Mouse (Mus musculus) hindbrain, postnatal 0 days (tissue): Measurements from ENCODE around the gene Ccnd3. TPM values are rescaled to one million over a fixed set of nuclear protein-coding genes. Genes with fewer than 3 reads are reported as not detected.

Experiments used
- ATAC-seq: fragments of 200-750 bp; cut with Nextera tagmentation; 2 replicates; pipeline ENCODE4 v1.8.0; 2017; ENCODE audit warnings: mild to moderate bottlenecking, moderate TSS enrichment, moderate library complexity
- DNase-seq: peaks from one replicate; pipeline ENCODE4 v3.0.0-alpha.2; 2015; ENCODE audit warnings: low spot score
- H3K27ac ChIP-seq: fragments of 300-500 bp; sonication (generic); 2 replicates; pipeline ENCODE4 v1.5.1; 2014; ENCODE audit warnings: mild to moderate bottlenecking
- H3K27me3 ChIP-seq: fragments of 300-500 bp; sonication (generic); 2 replicates; pipeline ENCODE4 v1.6.1; 2014; ENCODE audit warnings: low read length, mixed read lengths; ENCODE audit not compliant: insufficient read depth
- H3K36me3 ChIP-seq: fragments of 300-500 bp; sonication (generic); 2 replicates; pipeline ENCODE4 v1.6.1; 2014; ENCODE audit warnings: low read length, mixed read lengths; ENCODE audit not compliant: insufficient read depth
- H3K4me1 ChIP-seq: fragments of 300-500 bp; sonication (generic); 2 replicates; pipeline ENCODE4 v1.6.1; 2014; ENCODE audit warnings: antibody characterized with exemption, low read length, mixed read lengths; ENCODE audit not compliant: insufficient read depth
- H3K4me2 ChIP-seq: fragments of 300-500 bp; sonication (generic); 2 replicates; pipeline ENCODE4 v1.6.1; 2014; ENCODE audit warnings: low read depth, mild to moderate bottlenecking, low read length, moderate library complexity, mixed read lengths
- H3K4me3 ChIP-seq: fragments of 300-500 bp; sonication (generic); 2 replicates; pipeline ENCODE4 v1.5.1; 2014; ENCODE audit warnings: low read length
- H3K9ac ChIP-seq: fragments of 300-500 bp; sonication (generic); replicated peaks from 2 replicates; pipeline ENCODE4 v1.6.1; 2014; ENCODE audit warnings: mild to moderate bottlenecking, low read length, moderate library complexity, mixed read lengths
- H3K9me3 ChIP-seq: fragments of 300-500 bp; sonication (generic); 2 replicates; pipeline ENCODE4 v1.6.1; 2016; ENCODE audit warnings: low read length, mixed read lengths
- CTCF ChIP-seq: IDR thresholded peaks from 2 replicates; pipeline ENCODE4 v1.5.1; 2016; ENCODE audit warnings: antibody characterized with exemption, control low read depth, low read depth
- WGBS: fragments of 180-500 bp; shearing (Covaris S2); extraction: QIAGEN DNeasy Blood & Tissue Kit; methylation state at CpG from one replicate; pipeline ENCODE4 v1.1.7; 2014; 5-methylcytosine and 5-hydroxymethylcytosine counted together
- polyA plus RNA-seq: library from polyadenylated mRNA; unstranded; fragments of >200 nt; fragmentation: Nextera tagmentation; extraction: Ambion mirVana; gene quantifications from 2 replicates; pipeline ENCODE4 v1.2.1, GENCODE M21; 2015
- total RNA-seq: library from RNA; depleted of rRNA; stranded (reverse); fragments of >200 nt; gene quantifications from 2 replicates; pipeline ENCODE4 v1.2.3, GENCODE M21; 2014

The Ccnd3 gene
- total and polyA plus RNA-seq, 2 experiments from 2014 or later, result 63.4 to 71.5 TPM

- no peak for ATAC-seq
- DNase-seq, result no peak
- WGBS, result 68% methylated on average over 4 of the region's 4 CpGs
Measured at GRCm38 (mm10) chr17:47522536-47522935, 17.7 kb downstream of the Ccnd3 start.

DNA sequence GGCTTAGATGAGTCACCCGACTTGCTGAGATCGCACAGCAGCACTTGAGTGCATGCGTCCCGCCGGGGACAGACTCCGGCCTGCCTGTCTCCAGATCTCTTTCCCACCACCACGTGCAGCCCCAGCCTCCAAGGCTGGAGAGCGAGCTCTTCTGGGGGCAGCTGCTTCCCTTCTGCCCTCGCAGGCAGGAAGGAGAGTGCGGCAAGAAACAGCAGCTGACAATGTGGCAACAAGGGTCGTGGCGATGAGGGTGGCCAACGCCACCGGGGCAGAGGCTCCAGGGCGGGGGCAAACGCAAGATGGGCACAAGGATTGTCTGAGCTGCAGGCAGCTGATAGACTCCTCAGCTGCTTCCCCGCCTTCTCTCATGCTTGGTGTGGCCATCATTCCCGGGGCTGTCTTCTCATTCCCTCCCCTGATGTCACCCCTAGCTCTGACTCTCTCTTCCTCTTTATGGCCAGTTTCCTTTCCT is 18.4 kb downstream of the Ccnd3 start:
- no peaks in the 10 kb centered on the region for H3K9me3 ChIP-seq
- DNase-seq (no peak), ATAC-seq (no peak)
- H3K27ac ChIP-seq, result peak overlapping the region; percentile 62
- 59% methylated on average over 18 of the region's 18 CpGs for WGBS
- no peaks in the 10 kb centered on the region for H3K27me3 ChIP-seq
- no peak overlapping the region for H3K4me2 ChIP-seq
- peaks cover 12% of the 10 kb centered on the region; the same call in 1 of the 2 replicates for H3K4me1 ChIP-seq
- H3K4me3 ChIP-seq, result no peak overlapping the region
- no peak overlapping the region for H3K9ac ChIP-seq
- H3K36me3 ChIP-seq, result no peaks in the 10 kb centered on the region
- no peak for TF ChIP-seq CTCF

More at GRCm38 (mm10) chr17:47522536-47522935, 17.7 kb downstream of the Ccnd3 start:
- H3K4me2 ChIP-seq, result no peak overlapping the region
- no peaks in the 10 kb centered on the region for H3K36me3 ChIP-seq
- H3K4me1 ChIP-seq, result peaks cover 12% of the 10 kb centered on the region; the same call in 1 of the 2 replicates
- peak overlapping the region; percentile 81; the same call in 1 of the 2 replicates for H3K27ac ChIP-seq
- H3K27me3 ChIP-seq, result no peaks in the 10 kb centered on the region
- no peak overlapping the region for H3K4me3 ChIP-seq
- no peaks in the 10 kb centered on the region for H3K9me3 ChIP-seq
- no peak for TF ChIP-seq CTCF
- no peak overlapping the region for H3K9ac ChIP-seq

DNA sequence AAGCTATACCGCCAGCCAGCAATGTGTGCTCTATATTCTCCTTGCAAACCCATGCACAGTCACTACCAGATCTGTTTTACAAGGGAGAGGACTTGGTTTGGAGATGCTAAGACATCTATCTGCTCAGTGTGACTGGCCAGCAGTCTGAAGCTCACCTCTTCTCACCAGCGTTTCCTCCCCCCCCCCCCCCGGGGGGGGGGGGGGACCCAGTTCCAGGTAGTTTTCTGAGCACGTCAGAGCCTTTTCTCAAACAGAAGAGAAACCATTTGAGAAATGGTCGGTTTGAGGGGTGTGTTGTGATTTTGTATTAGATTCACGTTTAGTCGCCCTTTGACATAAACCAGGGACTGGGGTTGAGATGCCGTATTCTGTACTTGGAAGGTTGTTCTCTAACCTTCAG is 19.2 kb downstream of the Ccnd3 start:
- 86% methylated on average over 7 of the region's 8 CpGs for WGBS
- no peak for DNase-seq
- no peak for TF ChIP-seq CTCF
- Histone ChIP-seq H3K27me3 (no peaks in the 10 kb centered on the region), H3K36me3 (no peaks in the 10 kb centered on the region), H3K4me1 (peaks cover 12% of the 10 kb centered on the region; the same call in 1 of the 2 replicates), H3K4me3 (no peak overlapping the region), H3K9me3 (no peaks in the 10 kb centered on the region), H3K4me2 (no peak overlapping the region), H3K27ac (no peak overlapping the region), H3K9ac (no peak overlapping the region)
- no peak for ATAC-seq

- Histone ChIP-seq H3K4me1 (peaks cover 12% of the 10 kb centered on the region; the same call in 1 of the 2 replicates), H3K4me2 (no peak overlapping the region), H3K9ac (no peak overlapping the region), H3K4me3 (no peak overlapping the region), H3K36me3 (no peaks in the 10 kb centered on the region), H3K9me3 (no peaks in the 10 kb centered on the region), H3K27me3 (no peaks in the 10 kb centered on the region), H3K27ac (no peak overlapping the region)
- ATAC-seq (no peak), DNase-seq (no peak)
- TF ChIP-seq CTCF, result no peak
- 88% methylated on average over 6 of the region's 6 CpGs for WGBS
Measured at GRCm38 (mm10) chr17:47524991-47525390, 20.1 kb downstream of the Ccnd3 start.

- no peak overlapping the region for H3K9ac ChIP-seq
- 75% methylated on average over 17 of the region's 17 CpGs for WGBS
- TF ChIP-seq CTCF, result no peak
- ATAC-seq, result no peak
- no peak for DNase-seq
- H3K4me1 ChIP-seq, result peaks cover 5% of the 10 kb centered on the region; the same call in 1 of the 2 replicates
- H3K27ac ChIP-seq, result no peak overlapping the region
- H3K36me3 ChIP-seq, result no peaks in the 10 kb centered on the region
- no peak overlapping the region for H3K4me3 ChIP-seq
- H3K27me3 ChIP-seq, result no peaks in the 10 kb centered on the region
- H3K9me3 ChIP-seq, result no peaks in the 10 kb centered on the region
- no peak overlapping the region for H3K4me2 ChIP-seq
Measured at GRCm38 (mm10) chr17:47526856-47527520, 22.1 kb downstream of the Ccnd3 start.

DNA sequence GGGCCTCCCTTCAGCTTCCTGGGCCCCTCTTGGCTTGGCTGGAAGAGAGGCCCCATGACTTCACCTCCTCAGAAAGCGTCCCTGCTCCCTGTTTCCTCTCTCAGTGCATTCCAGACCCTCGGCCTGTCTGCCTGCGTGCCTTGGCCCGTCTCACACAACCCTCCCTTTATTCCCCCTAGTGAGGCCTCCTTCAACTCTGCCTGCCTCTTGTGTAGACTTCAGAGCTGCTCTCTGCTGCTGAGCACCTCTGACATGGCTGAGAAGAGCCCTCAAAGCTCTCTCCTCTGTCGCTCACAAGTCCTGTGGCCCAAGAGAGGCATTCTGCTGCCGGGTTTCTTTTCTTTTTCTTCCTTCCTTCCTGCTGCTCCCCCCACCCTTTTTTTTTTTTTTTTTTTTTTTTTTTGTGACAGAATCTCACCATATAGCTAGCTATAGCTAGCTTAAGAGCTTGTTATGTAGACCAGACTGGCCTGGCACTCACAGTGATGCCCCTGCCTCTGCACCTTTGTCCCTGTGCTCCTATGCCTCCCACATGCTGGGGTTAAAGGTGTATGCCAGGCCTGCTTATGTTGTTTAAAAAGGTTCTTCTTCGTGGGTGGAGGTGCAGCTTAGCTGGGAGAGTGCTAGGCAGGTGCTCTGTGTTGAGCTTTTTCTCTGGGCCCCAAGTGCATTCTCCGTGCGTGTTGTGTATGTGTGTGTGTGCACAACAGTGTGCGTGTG is 22.9 kb downstream of the Ccnd3 start:
- 0 out of 2 replicates have a peak, but pooled peaks have one; percentile 46 for ATAC-seq
- Histone ChIP-seq H3K4me3 (no peak overlapping the region), H3K27me3 (no peaks in the 10 kb centered on the region), H3K4me1 (no peaks in the 10 kb centered on the region), H3K9ac (no peak overlapping the region), H3K36me3 (no peaks in the 10 kb centered on the region), H3K9me3 (no peaks in the 10 kb centered on the region), H3K27ac (peak overlapping the region; percentile 8; the same call in 1 of the 2 replicates), H3K4me2 (no peak overlapping the region)
- WGBS, result 47% methylated on average over 10 of the region's 10 CpGs
- peak; percentile 17 for DNase-seq
- no peak for TF ChIP-seq CTCF
